Mouse (Mus musculus): ENCODE measurements around the gene Gkn1. TPM values are rescaled to one million over a fixed set of nuclear protein-coding genes. Genes with fewer than 3 reads are reported as not detected.

Gene Gkn1
- not detected in 2 replicates for total RNA-seq (2017)

- no peak for ATAC-seq (replicated peaks in 1 of 2; ENCODE audit: insufficient read depth in 1 of 2, low FRiP score in 2 of 2, low TSS enrichment in 1 of 2, low read depth in 1 of 2, poor library complexity in 2 of 2, severe bottlenecking in 2 of 2)
These were observed at the start of gene Gkn1 for GRCm38 (mm10) chr6:87350829-87351228. Gkn1 (minus strand) TSS chr6:87350942.

- ATAC-seq (replicated peaks in 1 of 2; ENCODE audit: insufficient read depth in 1 of 2, low FRiP score in 2 of 2, low TSS enrichment in 1 of 2, low read depth in 1 of 2, poor library complexity in 2 of 2, severe bottlenecking in 2 of 2), result peak; percentile 80 to 86
These were observed 49.3 kb upstream of the Gkn1 start for GRCm38 (mm10) chr6:87399886-87400566.

- ATAC-seq (replicated peaks in 1 of 2; ENCODE audit: insufficient read depth in 1 of 2, low FRiP score in 2 of 2, low TSS enrichment in 1 of 2, low read depth in 1 of 2, poor library complexity in 2 of 2, severe bottlenecking in 2 of 2), result peak; percentile 63 to 80
These were observed 48.4 kb upstream of the Gkn1 start for GRCm38 (mm10) chr6:87399137-87399536.

GRCm38 (mm10) chr6:87394783-87395182, 44.0 kb upstream of the Gkn1 start:
- no peak for ATAC-seq (replicated peaks in 1 of 2; ENCODE audit: insufficient read depth in 1 of 2, low FRiP score in 2 of 2, low TSS enrichment in 1 of 2, low read depth in 1 of 2, poor library complexity in 2 of 2, severe bottlenecking in 2 of 2)

GRCm38 (mm10) chr6:87393466-87394205, 42.9 kb upstream of the Gkn1 start:
- peak in 1 of 2 experiments; percentile 39; a peak in 1 of 4 replicates for ATAC-seq (replicated peaks in 1 of 2; ENCODE audit: insufficient read depth in 1 of 2, low FRiP score in 2 of 2, low TSS enrichment in 1 of 2, low read depth in 1 of 2, poor library complexity in 2 of 2, severe bottlenecking in 2 of 2)

GRCm38 (mm10) chr6:87389455-87389989, 38.8 kb upstream of the Gkn1 start:
- no peak for ATAC-seq (replicated peaks in 1 of 2; ENCODE audit: insufficient read depth in 1 of 2, low FRiP score in 2 of 2, low TSS enrichment in 1 of 2, low read depth in 1 of 2, poor library complexity in 2 of 2, severe bottlenecking in 2 of 2)

- ATAC-seq (replicated peaks in 1 of 2; ENCODE audit: insufficient read depth in 1 of 2, low FRiP score in 2 of 2, low TSS enrichment in 1 of 2, low read depth in 1 of 2, poor library complexity in 2 of 2, severe bottlenecking in 2 of 2), result no peak
These were observed 38.1 kb upstream of the Gkn1 start, which contains the start of gene Gkn3 for GRCm38 (mm10) chr6:87388877-87389276. Gkn3 (minus strand) TSS chr6:87388935.

GRCm38 (mm10) chr6:87386681-87387080, 35.9 kb upstream of the Gkn1 start:
- no peak for ATAC-seq (replicated peaks in 1 of 2; ENCODE audit: insufficient read depth in 1 of 2, low FRiP score in 2 of 2, low TSS enrichment in 1 of 2, low read depth in 1 of 2, poor library complexity in 2 of 2, severe bottlenecking in 2 of 2)

GRCm38 (mm10) chr6:87386203-87386602, 35.5 kb upstream of the Gkn1 start:
- peak; percentile 46 to 52; a peak in 3 of 4 replicates for ATAC-seq (replicated peaks in 1 of 2; ENCODE audit: insufficient read depth in 1 of 2, low FRiP score in 2 of 2, low TSS enrichment in 1 of 2, low read depth in 1 of 2, poor library complexity in 2 of 2, severe bottlenecking in 2 of 2)

- ATAC-seq (replicated peaks in 1 of 2; ENCODE audit: insufficient read depth in 1 of 2, low FRiP score in 2 of 2, low TSS enrichment in 1 of 2, low read depth in 1 of 2, poor library complexity in 2 of 2, severe bottlenecking in 2 of 2), result no peak
These were observed 34.0 kb upstream of the Gkn1 start for GRCm38 (mm10) chr6:87384761-87385160.

GRCm38 (mm10) chr6:87383926-87384691, 33.4 kb upstream of the Gkn1 start:
- peak in 1 of 2 experiments; percentile 69; a peak in 2 of 4 replicates for ATAC-seq (replicated peaks in 1 of 2; ENCODE audit: insufficient read depth in 1 of 2, low FRiP score in 2 of 2, low TSS enrichment in 1 of 2, low read depth in 1 of 2, poor library complexity in 2 of 2, severe bottlenecking in 2 of 2)

GRCm38 (mm10) chr6:87373057-87373456, 22.3 kb upstream of the Gkn1 start, which contains the start of gene Gkn2:
Gkn2 (plus strand) TSS chr6:87373357.
- no peak for ATAC-seq (replicated peaks in 1 of 2; ENCODE audit: insufficient read depth in 1 of 2, low FRiP score in 2 of 2, low TSS enrichment in 1 of 2, low read depth in 1 of 2, poor library complexity in 2 of 2, severe bottlenecking in 2 of 2)

GRCm38 (mm10) chr6:87369223-87369622, 18.5 kb upstream of the Gkn1 start:
- ATAC-seq (replicated peaks in 1 of 2; ENCODE audit: insufficient read depth in 1 of 2, low FRiP score in 2 of 2, low TSS enrichment in 1 of 2, low read depth in 1 of 2, poor library complexity in 2 of 2, severe bottlenecking in 2 of 2), result no peak

- no peak for ATAC-seq (replicated peaks in 1 of 2; ENCODE audit: insufficient read depth in 1 of 2, low FRiP score in 2 of 2, low TSS enrichment in 1 of 2, low read depth in 1 of 2, poor library complexity in 2 of 2, severe bottlenecking in 2 of 2)
These were observed 3.7 kb upstream of the Gkn1 start for GRCm38 (mm10) chr6:87354441-87354840.

- no peak for ATAC-seq (replicated peaks in 1 of 2; ENCODE audit: insufficient read depth in 1 of 2, low FRiP score in 2 of 2, low TSS enrichment in 1 of 2, low read depth in 1 of 2, poor library complexity in 2 of 2, severe bottlenecking in 2 of 2)
These were observed 14.8 kb downstream of the Gkn1 start for GRCm38 (mm10) chr6:87335935-87336295.

- ATAC-seq (replicated peaks in 1 of 2; ENCODE audit: insufficient read depth in 1 of 2, low FRiP score in 2 of 2, low TSS enrichment in 1 of 2, low read depth in 1 of 2, poor library complexity in 2 of 2, severe bottlenecking in 2 of 2), result 0 out of 4 replicates have a peak, but pooled peaks of 1 of the 2 experiments have one; percentile 32
These were observed 15.4 kb downstream of the Gkn1 start, which contains the start of gene Antxr1 for GRCm38 (mm10) chr6:87335091-87335934. Antxr1 (minus strand) TSS chr6:87335821.
